Mouse (Mus musculus): ENCODE data around the gene Cyp27a1. TPM values are rescaled to one million over a fixed set of nuclear protein-coding genes. Genes with fewer than 3 reads are reported as not detected.

Cyp27a1 gene
- total and polyA plus RNA-seq, 2 experiments from 2014 or later = 2.8 to 3.2 TPM

GRCm38 (mm10) chr1:74693891-74694583 is 19.3 kb upstream of the Cyp27a1 start:
- Histone ChIP-seq H3K27ac (no peak overlapping the region), H3K4me3 (ENCODE audit: low read length) (no peak overlapping the region), H3K27me3 (ENCODE audit: insufficient read depth, low read length) (no peaks in the 10 kb centered on the region), H3K36me3 (ENCODE audit: insufficient read depth, low read length) (peaks cover 50% of the 10 kb centered on the region), H3K4me2 (ENCODE audit: low read depth, low read length) (no peak overlapping the region), H3K9me3 (ENCODE audit: low read length) (no peaks in the 10 kb centered on the region), H3K9ac (replicated peaks; ENCODE audit: low read length) (no peak overlapping the region), H3K4me1 (ENCODE audit: insufficient read depth, low read length) (no peaks in the 10 kb centered on the region)
- 88% methylated on average over 8 of the region's 8 CpGs for WGBS
- TF ChIP-seq CTCF (IDR thresholded peaks at IDR 0.05; ENCODE audit: low read depth) = no peak
- DNase-seq (ENCODE audit: low spot score) = no peak
- no peak for ATAC-seq

- DNase-seq (ENCODE audit: low spot score) (no peak), ATAC-seq (no peak)
- no peak overlapping the region for H3K4me3 ChIP-seq (ENCODE audit: low read length)
- no peaks in the 10 kb centered on the region for H3K4me1 ChIP-seq (ENCODE audit: insufficient read depth, low read length)
- peaks cover 32% of the 10 kb centered on the region for H3K36me3 ChIP-seq (ENCODE audit: insufficient read depth, low read length)
- no peak overlapping the region for H3K4me2 ChIP-seq (ENCODE audit: low read depth, low read length)
- no peak overlapping the region for H3K9ac ChIP-seq (replicated peaks; ENCODE audit: low read length)
- H3K27me3 ChIP-seq (ENCODE audit: insufficient read depth, low read length) = no peaks in the 10 kb centered on the region
- over 99% methylated on average over 4 of the region's 4 CpGs for WGBS
- TF ChIP-seq CTCF (IDR thresholded peaks at IDR 0.05; ENCODE audit: low read depth) = no peak
- H3K27ac ChIP-seq = no peak overlapping the region
- H3K9me3 ChIP-seq (ENCODE audit: low read length) = no peaks in the 10 kb centered on the region
Measured at GRCm38 (mm10) chr1:74695836-74696235, 17.5 kb upstream of the Cyp27a1 start.

DNA sequence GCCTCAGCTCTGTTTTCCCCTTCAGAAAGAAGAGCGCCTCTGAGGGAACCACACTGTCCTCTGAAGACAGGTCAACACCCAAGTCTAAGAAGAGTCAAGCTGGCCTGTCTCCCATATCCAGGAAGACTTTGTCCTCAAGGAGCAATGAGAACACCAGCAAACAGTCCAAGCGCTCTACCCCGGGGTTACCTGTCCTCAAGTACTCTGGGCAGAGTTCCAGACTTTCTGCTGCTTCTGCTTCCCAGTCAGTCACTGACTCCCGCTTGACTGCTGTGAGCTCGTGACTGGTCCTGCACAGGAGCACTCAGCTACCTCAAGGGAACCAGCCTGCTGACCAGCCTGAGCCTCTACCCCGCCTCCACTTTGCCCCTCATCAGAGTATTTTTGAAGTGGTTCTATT is 16.0 kb upstream of the Cyp27a1 start:
- Histone ChIP-seq H3K9me3 (ENCODE audit: low read length) (no peaks in the 10 kb centered on the region), H3K4me2 (ENCODE audit: low read depth, low read length) (no peak overlapping the region), H3K9ac (replicated peaks; ENCODE audit: low read length) (no peak overlapping the region), H3K27ac (no peak overlapping the region), H3K36me3 (ENCODE audit: insufficient read depth, low read length) (peaks cover 29% of the 10 kb centered on the region), H3K4me3 (ENCODE audit: low read length) (no peak overlapping the region), H3K4me1 (ENCODE audit: insufficient read depth, low read length) (no peaks in the 10 kb centered on the region), H3K27me3 (ENCODE audit: insufficient read depth, low read length) (no peaks in the 10 kb centered on the region)
- 93% methylated on average over 6 of the region's 6 CpGs for WGBS
- DNase-seq (ENCODE audit: low spot score) (no peak), ATAC-seq (no peak)
- no peak for TF ChIP-seq CTCF (IDR thresholded peaks at IDR 0.05; ENCODE audit: low read depth)

- no peak overlapping the region for H3K27ac ChIP-seq
- no peak for DNase-seq (ENCODE audit: low spot score)
- no peaks in the 10 kb centered on the region for H3K9me3 ChIP-seq (ENCODE audit: low read length)
- no peak for ATAC-seq
- no peak overlapping the region for H3K9ac ChIP-seq (replicated peaks; ENCODE audit: low read length)
- no peaks in the 10 kb centered on the region for H3K4me1 ChIP-seq (ENCODE audit: insufficient read depth, low read length)
- H3K4me3 ChIP-seq (ENCODE audit: low read length) = no peak overlapping the region
- TF ChIP-seq CTCF (IDR thresholded peaks at IDR 0.05; ENCODE audit: low read depth) = no peak
- WGBS = 100% methylated on average over 1 of the region's 1 CpGs
- H3K36me3 ChIP-seq (ENCODE audit: insufficient read depth, low read length) = peaks cover 27% of the 10 kb centered on the region
- no peak overlapping the region for H3K4me2 ChIP-seq (ENCODE audit: low read depth, low read length)
- H3K27me3 ChIP-seq (ENCODE audit: insufficient read depth, low read length) = no peaks in the 10 kb centered on the region
Measured at GRCm38 (mm10) chr1:74698353-74698752, 15.0 kb upstream of the Cyp27a1 start.

GRCm38 (mm10) chr1:74698791-74699190 is 14.6 kb upstream of the Cyp27a1 start:
- Histone ChIP-seq H3K9me3 (ENCODE audit: low read length) (no peaks in the 10 kb centered on the region), H3K27me3 (ENCODE audit: insufficient read depth, low read length) (no peaks in the 10 kb centered on the region), H3K4me2 (ENCODE audit: low read depth, low read length) (no peak overlapping the region), H3K4me1 (ENCODE audit: insufficient read depth, low read length) (no peaks in the 10 kb centered on the region), H3K4me3 (ENCODE audit: low read length) (no peak overlapping the region), H3K27ac (no peak overlapping the region), H3K9ac (replicated peaks; ENCODE audit: low read length) (no peak overlapping the region), H3K36me3 (ENCODE audit: insufficient read depth, low read length) (peaks cover 27% of the 10 kb centered on the region)
- ATAC-seq = no peak
- no peak for DNase-seq (ENCODE audit: low spot score)
- 96% methylated on average over 1 of the region's 1 CpGs for WGBS
- TF ChIP-seq CTCF (IDR thresholded peaks at IDR 0.05; ENCODE audit: low read depth) = no peak

DNA sequence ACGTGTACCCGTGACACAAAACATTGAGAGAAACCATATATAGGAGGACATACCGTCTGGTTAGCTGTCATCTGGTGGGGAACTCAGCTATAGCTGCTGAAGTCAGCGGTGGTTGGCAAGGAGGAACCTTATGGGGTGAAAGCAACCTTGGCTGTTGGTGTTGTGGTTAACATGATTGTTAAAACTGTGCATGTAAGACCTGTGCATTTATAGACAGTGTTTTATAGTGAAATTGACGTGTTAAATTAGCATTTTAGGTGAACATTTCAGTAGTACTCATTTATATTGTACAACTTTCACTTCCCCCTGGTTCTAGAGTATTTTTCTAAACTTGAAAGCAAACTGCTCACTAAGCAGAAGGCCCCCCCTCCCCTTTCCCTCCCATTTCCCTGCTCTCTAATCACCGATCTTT is 11.2 kb upstream of the Cyp27a1 start:
- no peaks in the 10 kb centered on the region for H3K27me3 ChIP-seq (ENCODE audit: insufficient read depth, low read length)
- TF ChIP-seq CTCF (IDR thresholded peaks at IDR 0.05; ENCODE audit: low read depth) = no peak
- no peak overlapping the region for H3K27ac ChIP-seq
- WGBS = 90% methylated on average over 6 of the region's 6 CpGs
- no peaks in the 10 kb centered on the region for H3K9me3 ChIP-seq (ENCODE audit: low read length)
- H3K36me3 ChIP-seq (ENCODE audit: insufficient read depth, low read length) = peaks cover 10% of the 10 kb centered on the region; the same call in 1 of the 2 replicates
- H3K4me1 ChIP-seq (ENCODE audit: insufficient read depth, low read length) = no peaks in the 10 kb centered on the region
- no peak overlapping the region for H3K4me3 ChIP-seq (ENCODE audit: low read length)
- H3K4me2 ChIP-seq (ENCODE audit: low read depth, low read length) = no peak overlapping the region
- no peak overlapping the region for H3K9ac ChIP-seq (replicated peaks; ENCODE audit: low read length)
- no peak for DNase-seq (ENCODE audit: low spot score)
- ATAC-seq = no peak

- no peak for ATAC-seq
- no peak for DNase-seq (ENCODE audit: low spot score)
- Histone ChIP-seq H3K9ac (replicated peaks; ENCODE audit: low read length) (no peak overlapping the region), H3K27me3 (ENCODE audit: insufficient read depth, low read length) (no peaks in the 10 kb centered on the region), H3K4me2 (ENCODE audit: low read depth, low read length) (no peak overlapping the region), H3K4me3 (ENCODE audit: low read length) (no peak overlapping the region), H3K4me1 (ENCODE audit: insufficient read depth, low read length) (no peaks in the 10 kb centered on the region), H3K36me3 (ENCODE audit: insufficient read depth, low read length) (no peaks in the 10 kb centered on the region), H3K27ac (no peak overlapping the region), H3K9me3 (ENCODE audit: low read length) (no peaks in the 10 kb centered on the region)
- TF ChIP-seq CTCF (IDR thresholded peaks at IDR 0.05; ENCODE audit: low read depth) = no peak
- 69% methylated on average over 3 of the region's 3 CpGs for WGBS
Measured at GRCm38 (mm10) chr1:74704156-74704555, 9.2 kb upstream of the Cyp27a1 start.
